Mouse (Mus musculus) hindbrain, embryonic 15.5 days (tissue): ENCODE results near the gene Pbp2. TPM values are rescaled to one million over a fixed set of nuclear protein-coding genes. Genes with fewer than 3 reads are reported as not detected.

Source experiments
- ATAC-seq: fragments of 200-750 bp; cut with Nextera tagmentation; 2 replicates; pipeline ENCODE4 v1.8.0; 2017; ENCODE audit warnings: low read depth, moderate number of reproducible peaks, moderate TSS enrichment; ENCODE audit not compliant: low FRiP score
- H3K27ac ChIP-seq: fragments of 300-500 bp; sonication (generic); replicated peaks from 2 replicates; pipeline ENCODE4 v1.5.1; 2015; ENCODE audit warnings: mild to moderate bottlenecking, inconsistent platforms
- H3K27me3 ChIP-seq: fragments of 300-500 bp; sonication (generic); 2 replicates; pipeline ENCODE4 v1.6.1; 2015; ENCODE audit warnings: control low read depth, inconsistent platforms
- H3K36me3 ChIP-seq: fragments of 300-500 bp; sonication (generic); 2 replicates; pipeline ENCODE4 v1.6.1; 2015; ENCODE audit warnings: control low read depth, inconsistent platforms
- H3K4me1 ChIP-seq: fragments of 300-500 bp; sonication (generic); replicated peaks from 2 replicates; pipeline ENCODE4 v1.6.1; 2015; ENCODE audit warnings: control low read depth, inconsistent platforms
- H3K4me2 ChIP-seq: fragments of 300-500 bp; sonication (generic); 2 replicates; pipeline ENCODE4 v1.6.1; 2015; ENCODE audit warnings: moderate library complexity, mild to moderate bottlenecking, inconsistent platforms
- H3K4me3 ChIP-seq: fragments of 300-500 bp; sonication (generic); 2 replicates; pipeline ENCODE4 v1.5.1; 2015; ENCODE audit warnings: mild to moderate bottlenecking, inconsistent platforms
- H3K9ac ChIP-seq: fragments of 300-500 bp; sonication (generic); 2 replicates; pipeline ENCODE4 v1.6.1; 2015; ENCODE audit warnings: inconsistent platforms
- H3K9me3 ChIP-seq: fragments of 300-500 bp; sonication (generic); 2 replicates; pipeline ENCODE4 v1.6.1; 2016; ENCODE audit warnings: control low read depth, inconsistent platforms
- WGBS: fragments of 180-500 bp; shearing (Covaris S2); methylation state at CpG from one replicate; pipeline ENCODE4 v1.1.7; 2015; 5-methylcytosine and 5-hydroxymethylcytosine counted together
- polyA plus RNA-seq: library from polyadenylated mRNA; unstranded; fragments of >200 nt; fragmentation: Nextera tagmentation; extraction: Ambion mirVana; gene quantifications from 2 replicates; pipeline ENCODE4 v1.2.1, GENCODE M21; 2015

Gene Pbp2
- polyA plus RNA-seq, 1 experiment from 2014 or later: 0.12 TPM

- 89% methylated on average over 7 of the region's 7 CpGs for WGBS
- H3K36me3 ChIP-seq: no peaks in the 10 kb centered on the region
- H3K27ac ChIP-seq: no peak overlapping the region
- H3K9ac ChIP-seq: no peak overlapping the region
- H3K9me3 ChIP-seq: no peaks in the 10 kb centered on the region
- H3K4me1 ChIP-seq: 0 out of 2 replicates have a peak, but pooled peaks cover 6% of the 10 kb centered on the region
- H3K27me3 ChIP-seq: no peaks in the 10 kb centered on the region
- ATAC-seq: no peak
- no peak overlapping the region for H3K4me3 ChIP-seq
- no peak overlapping the region for H3K4me2 ChIP-seq
Measured at GRCm38 (mm10) chr6:135299024-135299550, 11.1 kb downstream of the Pbp2 start.

GRCm38 (mm10) chr6:135297570-135297969 is 12.6 kb downstream of the Pbp2 start:
- Histone ChIP-seq H3K27ac (no peak overlapping the region), H3K4me2 (no peak overlapping the region), H3K36me3 (no peaks in the 10 kb centered on the region), H3K4me3 (no peak overlapping the region), H3K9me3 (no peaks in the 10 kb centered on the region), H3K4me1 (0 out of 2 replicates have a peak, but pooled peaks cover 6% of the 10 kb centered on the region), H3K9ac (no peak overlapping the region), H3K27me3 (no peaks in the 10 kb centered on the region)
- WGBS: 93% methylated on average over 7 of the region's 7 CpGs
- no peak for ATAC-seq

- H3K4me2 ChIP-seq: no peak overlapping the region
- ATAC-seq: no peak
- H3K27me3 ChIP-seq: no peaks in the 10 kb centered on the region
- 84% methylated on average over 17 of the region's 17 CpGs for WGBS
- H3K36me3 ChIP-seq: no peaks in the 10 kb centered on the region
- 0 out of 2 replicates have a peak, but pooled peaks cover 6% of the 10 kb centered on the region for H3K4me1 ChIP-seq
- H3K9me3 ChIP-seq: no peaks in the 10 kb centered on the region
- H3K4me3 ChIP-seq: no peak overlapping the region
- H3K27ac ChIP-seq: no peak overlapping the region
- no peak overlapping the region for H3K9ac ChIP-seq
Measured at GRCm38 (mm10) chr6:135296267-135296666, 13.9 kb downstream of the Pbp2 start.

GRCm38 (mm10) chr6:135295082-135295861 is 14.9 kb downstream of the Pbp2 start:
- no peaks in the 10 kb centered on the region for H3K9me3 ChIP-seq
- 0 out of 2 replicates have a peak, but pooled peaks cover 6% of the 10 kb centered on the region for H3K4me1 ChIP-seq
- no peak overlapping the region for H3K9ac ChIP-seq
- H3K36me3 ChIP-seq: no peaks in the 10 kb centered on the region
- ATAC-seq: no peak
- no peaks in the 10 kb centered on the region for H3K27me3 ChIP-seq
- no peak overlapping the region for H3K4me3 ChIP-seq
- no peak overlapping the region for H3K27ac ChIP-seq
- 74% methylated on average over 11 of the region's 11 CpGs for WGBS
- H3K4me2 ChIP-seq: no peak overlapping the region

GRCm38 (mm10) chr6:135294150-135294549 is 16.1 kb downstream of the Pbp2 start:
- no peak overlapping the region for H3K4me2 ChIP-seq
- H3K9me3 ChIP-seq: no peaks in the 10 kb centered on the region
- ATAC-seq: no peak
- no peak overlapping the region for H3K27ac ChIP-seq
- no peak overlapping the region for H3K9ac ChIP-seq
- no peaks in the 10 kb centered on the region for H3K27me3 ChIP-seq
- H3K36me3 ChIP-seq: no peaks in the 10 kb centered on the region
- no peak overlapping the region for H3K4me3 ChIP-seq
- 0 out of 2 replicates have a peak, but pooled peaks cover 6% of the 10 kb centered on the region for H3K4me1 ChIP-seq
- WGBS: 84% methylated on average over 6 of the region's 6 CpGs

- H3K4me3 ChIP-seq: no peak overlapping the region
- no peaks in the 10 kb centered on the region for H3K27me3 ChIP-seq
- H3K9me3 ChIP-seq: no peaks in the 10 kb centered on the region
- WGBS: 82% methylated on average over 4 of the region's 4 CpGs
- no peaks in the 10 kb centered on the region for H3K36me3 ChIP-seq
- no peak overlapping the region for H3K4me2 ChIP-seq
- H3K9ac ChIP-seq: no peak overlapping the region
- H3K4me1 ChIP-seq: 0 out of 2 replicates have a peak, but pooled peaks cover 6% of the 10 kb centered on the region
- H3K27ac ChIP-seq: no peak overlapping the region
- ATAC-seq: no peak
Measured at GRCm38 (mm10) chr6:135292391-135292790, 17.8 kb downstream of the Pbp2 start.

- Histone ChIP-seq H3K9me3 (no peaks in the 10 kb centered on the region), H3K4me3 (0 out of 2 replicates have a peak overlapping the region, but pooled peaks have one; percentile 11), H3K27me3 (no peaks in the 10 kb centered on the region), H3K4me2 (peak overlapping the region; percentile 19), H3K9ac (no peak overlapping the region), H3K36me3 (no peaks in the 10 kb centered on the region), H3K27ac (peak overlapping the region; percentile 67), H3K4me1 (0 out of 2 replicates have a peak, but pooled peaks cover 8% of the 10 kb centered on the region)
- 33% methylated on average over 10 of the region's 10 CpGs for WGBS
- ATAC-seq: no peak
Measured at GRCm38 (mm10) chr6:135279856-135280255, 30.3 kb downstream of the Pbp2 start.

GRCm38 (mm10) chr6:135279286-135279685 is 30.9 kb downstream of the Pbp2 start:
- ATAC-seq: peak; percentile 77
- 57% methylated on average over 5 of the region's 5 CpGs for WGBS
- Histone ChIP-seq H3K4me3 (0 out of 2 replicates have a peak overlapping the region, but pooled peaks have one; percentile 11), H3K9ac (no peak overlapping the region), H3K4me2 (peak overlapping the region; percentile 19), H3K36me3 (no peaks in the 10 kb centered on the region), H3K27me3 (no peaks in the 10 kb centered on the region), H3K4me1 (0 out of 2 replicates have a peak, but pooled peaks cover 8% of the 10 kb centered on the region), H3K9me3 (no peaks in the 10 kb centered on the region), H3K27ac (peak overlapping the region; percentile 67)

GRCm38 (mm10) chr6:135278302-135278701 is 31.9 kb downstream of the Pbp2 start:
- Histone ChIP-seq H3K4me1 (0 out of 2 replicates have a peak, but pooled peaks cover 8% of the 10 kb centered on the region), H3K27me3 (no peaks in the 10 kb centered on the region), H3K4me2 (no peak overlapping the region), H3K36me3 (no peaks in the 10 kb centered on the region), H3K9me3 (no peaks in the 10 kb centered on the region), H3K9ac (no peak overlapping the region), H3K27ac (no peak overlapping the region), H3K4me3 (no peak overlapping the region)
- ATAC-seq: no peak
- WGBS: 90% methylated on average over 6 of the region's 6 CpGs

- no peak overlapping the region for H3K9ac ChIP-seq
- ATAC-seq: no peak
- H3K36me3 ChIP-seq: no peaks in the 10 kb centered on the region
- WGBS: 81% methylated on average over 6 of the region's 6 CpGs
- H3K9me3 ChIP-seq: no peaks in the 10 kb centered on the region
- H3K4me1 ChIP-seq: peaks cover 8% of the 10 kb centered on the region; the same call in 1 of the 2 replicates
- no peak overlapping the region for H3K27ac ChIP-seq
- H3K4me3 ChIP-seq: no peak overlapping the region
- no peaks in the 10 kb centered on the region for H3K27me3 ChIP-seq
- no peak overlapping the region for H3K4me2 ChIP-seq
Measured at GRCm38 (mm10) chr6:135276474-135277295, 33.5 kb downstream of the Pbp2 start.

GRCm38 (mm10) chr6:135275231-135275630 is 35.0 kb downstream of the Pbp2 start:
- H3K4me1 ChIP-seq: peaks cover 8% of the 10 kb centered on the region; the same call in 1 of the 2 replicates
- no peaks in the 10 kb centered on the region for H3K9me3 ChIP-seq
- no peaks in the 10 kb centered on the region for H3K36me3 ChIP-seq
- ATAC-seq: no peak
- 68% methylated on average over 4 of the region's 4 CpGs for WGBS
- no peak overlapping the region for H3K9ac ChIP-seq
- H3K4me2 ChIP-seq: no peak overlapping the region
- no peaks in the 10 kb centered on the region for H3K27me3 ChIP-seq
- H3K4me3 ChIP-seq: no peak overlapping the region
- no peak overlapping the region for H3K27ac ChIP-seq
